Mouse (Mus musculus) C2C12 (cell line): ENCODE measurements at regions not wholly inside any gene's neighbourhood (a gene's known extent, or its start where the extent isn't known, plus 50 kb on each side); places are given as distances from the start of the nearest gene placed in this dataset.
A peak's percentile ranks its signal among the peaks of the same experiment; 100 is the strongest.
"Not testable (repeated sequence)": the region's sequence is repeated elsewhere in the genome, so short reads cannot be mapped to it uniquely, and the experiment has no call there.

Experiments
- H3K27me3 ChIP-seq: one replicate; pipeline ENCODE4 v1.6.1; 2011; ENCODE audit not compliant: control insufficient read depth, insufficient read depth, insufficient read length
- H3K36me3 ChIP-seq: one replicate; pipeline ENCODE4 v1.6.1; 2011; ENCODE audit not compliant: control insufficient read depth, insufficient read depth
- H3K4me3 ChIP-seq: one replicate; pipeline ENCODE4 v1.5.1; 2011; ENCODE audit warnings: mild to moderate bottlenecking, control low read depth; ENCODE audit not compliant: poor library complexity, insufficient read depth, severe bottlenecking
- H3K79me2 ChIP-seq: one replicate; pipeline ENCODE4 v1.6.1; 2011; ENCODE audit not compliant: control insufficient read depth, insufficient read depth
- H3K79me3 ChIP-seq: one replicate; pipeline ENCODE4 v1.6.1; 2011; ENCODE audit warnings: low read depth, control low read depth
- H3ac ChIP-seq: one replicate; pipeline ENCODE3; 2011; ENCODE audit warnings: low read depth; ENCODE audit not compliant: control insufficient read depth, insufficient read length
- CEBPB ChIP-seq: IDR thresholded peaks from one replicate; pipeline ENCODE4 v1.6.1; 2011; ENCODE audit warnings: low read depth, mild to moderate bottlenecking, control low read depth, moderate library complexity
- CTCF ChIP-seq: IDR thresholded peaks from one replicate; pipeline ENCODE4 v1.5.1; 2011; ENCODE audit not compliant: control insufficient read depth, insufficient read depth, insufficient read length
- FOSL1 ChIP-seq: IDR thresholded peaks from one replicate; pipeline ENCODE4 v1.8.0; 2011; ENCODE audit warnings: mild to moderate bottlenecking, low read length; ENCODE audit not compliant: poor library complexity, insufficient read depth, severe bottlenecking
- MAX ChIP-seq: IDR thresholded peaks from one replicate; pipeline ENCODE4 v1.6.1; 2011; ENCODE audit warnings: mild to moderate bottlenecking, control low read depth
- MYOD1 ChIP-seq: IDR thresholded peaks from one replicate; pipeline ENCODE4 v1.6.1; 2011; ENCODE audit warnings: low read depth; ENCODE audit not compliant: control insufficient read depth, insufficient read length
- MYOG ChIP-seq: IDR thresholded peaks from one replicate; pipeline ENCODE4 v1.6.1; 2011; ENCODE audit not compliant: control insufficient read depth, insufficient read length; ENCODE audit errors: extremely low read depth
- USF1 ChIP-seq: IDR thresholded peaks from one replicate; pipeline ENCODE4 v1.6.1; 2011; ENCODE audit warnings: low read depth, mild to moderate bottlenecking, control low read depth, moderate library complexity

DNA sequence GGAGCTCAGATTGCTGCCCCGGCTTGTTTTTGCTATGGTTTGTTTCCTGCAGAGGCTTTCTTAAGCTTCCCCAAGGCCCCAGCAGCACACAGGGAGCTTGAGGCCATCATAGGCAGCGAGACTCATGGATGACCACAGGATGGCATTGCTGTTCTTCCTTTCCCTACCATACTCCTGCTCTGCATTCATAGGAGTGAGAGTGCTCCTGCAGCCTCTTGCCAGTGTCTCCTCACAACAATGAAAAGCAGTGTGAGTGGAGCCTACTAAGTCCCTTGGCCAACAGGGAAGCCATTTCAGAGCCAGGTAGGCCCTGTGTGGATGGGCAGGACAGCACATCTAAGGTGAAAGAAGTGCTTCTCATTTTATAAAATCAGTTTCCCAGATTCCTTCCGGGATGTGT is 391.6 kb upstream of the Stxbp6 start:
- Histone ChIP-seq H3ac (no peak overlapping the region), H3K36me3 (no peaks in the 10 kb centered on the region), H3K4me3 (no peak overlapping the region), H3K79me2 (no peaks in the 10 kb centered on the region), H3K27me3 (no peaks in the 10 kb centered on the region), H3K79me3 (no peaks in the 10 kb centered on the region)
- TF ChIP-seq USF1 (no peak), CTCF (peak; percentile 27), MYOG (no peak)

DNA sequence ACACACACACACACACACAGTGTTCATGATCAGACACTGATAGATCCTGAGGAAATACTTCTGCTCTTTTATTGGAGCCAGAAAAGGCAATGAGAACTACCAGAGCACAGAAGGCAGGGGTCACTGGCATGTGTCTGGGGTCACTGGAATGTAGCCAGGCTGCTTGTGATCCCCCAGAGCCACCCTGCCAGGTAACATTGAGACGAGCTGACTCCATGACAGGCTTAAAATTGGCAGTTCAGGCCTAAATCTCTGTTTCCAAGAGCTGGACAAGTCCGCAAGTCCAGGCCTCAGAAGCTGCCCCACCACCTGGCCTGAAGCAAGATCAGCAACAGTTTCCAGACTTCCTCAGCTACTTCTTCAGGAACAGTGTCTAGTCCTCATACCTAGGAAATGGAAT is 390.4 kb upstream of the Stxbp6 start:
- Histone ChIP-seq H3K4me3 (no peak overlapping the region), H3ac (no peak overlapping the region), H3K79me3 (no peaks in the 10 kb centered on the region), H3K27me3 (no peaks in the 10 kb centered on the region), H3K79me2 (no peaks in the 10 kb centered on the region), H3K36me3 (no peaks in the 10 kb centered on the region)
- no peak for TF ChIP-seq MYOD1
- TF ChIP-seq MYOG: no peak

DNA sequence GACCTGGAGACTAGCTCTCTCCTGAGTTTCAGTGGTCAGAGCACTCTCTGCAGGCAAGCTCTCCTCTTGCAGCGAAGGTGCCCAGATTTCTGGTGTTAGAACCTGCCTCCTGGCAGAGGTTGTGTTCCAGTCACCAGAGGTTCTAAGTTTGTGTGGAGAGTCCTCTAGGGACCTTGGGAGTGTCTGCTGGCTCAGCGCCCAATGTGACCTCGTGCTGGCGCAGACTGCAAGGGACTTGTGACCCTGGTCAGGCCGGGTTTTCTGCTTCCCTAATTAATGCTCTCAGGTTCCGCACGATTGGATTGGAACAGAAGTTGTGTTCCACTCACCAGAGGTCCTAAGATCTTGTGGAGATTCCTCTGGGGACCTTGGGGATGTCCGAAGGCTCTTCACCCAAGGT is 384.2 kb upstream of the Stxbp6 start:
- H3K4me3 ChIP-seq, H3K36me3 ChIP-seq: not testable (repeated sequence)

DNA sequence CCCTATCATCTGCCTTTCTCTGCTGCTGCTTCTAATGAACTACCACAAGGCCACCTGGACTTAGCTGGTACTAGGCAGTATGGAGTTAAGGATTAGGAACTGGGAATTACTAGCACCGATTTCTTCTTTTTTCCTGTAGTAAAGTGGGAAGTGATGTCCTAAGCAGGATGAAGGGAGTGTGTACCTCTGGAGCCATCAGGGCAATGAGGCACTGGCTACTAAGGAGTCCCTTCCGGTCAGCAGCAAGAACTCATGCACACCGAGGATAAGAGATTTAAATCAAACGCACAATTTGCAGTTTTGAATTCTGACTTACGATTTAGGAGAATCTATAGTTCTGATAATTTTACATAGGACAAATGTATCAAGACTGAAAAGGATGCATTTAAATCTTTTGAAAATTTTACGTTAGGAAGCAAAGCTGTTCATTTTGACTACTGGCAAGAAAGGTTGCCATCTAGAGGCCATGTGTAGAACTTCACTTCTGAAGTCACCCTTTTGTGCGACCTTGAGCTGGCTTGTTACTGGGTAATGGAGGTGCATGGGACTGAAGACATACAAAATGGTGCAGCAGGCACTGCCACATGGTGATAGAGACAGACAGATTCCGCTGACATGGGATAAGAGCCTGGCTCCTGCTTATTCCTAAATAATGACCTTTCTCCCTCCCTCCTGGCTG is 369.1 kb upstream of the Stxbp6 start:
- H3K27me3 ChIP-seq: no peaks in the 10 kb centered on the region
- H3ac ChIP-seq: no peak overlapping the region
- H3K4me3 ChIP-seq: no peak overlapping the region
- no peaks in the 10 kb centered on the region for H3K36me3 ChIP-seq
- H3K79me2 ChIP-seq: no peaks in the 10 kb centered on the region
- no peaks in the 10 kb centered on the region for H3K79me3 ChIP-seq
- TF ChIP-seq CTCF: no peak
- no peak for TF ChIP-seq MYOG
- no peak for TF ChIP-seq USF1
- no peak for TF ChIP-seq FOSL1
- no peak for TF ChIP-seq MYOD1
- no peak for TF ChIP-seq MAX
- no peak for TF ChIP-seq CEBPB

More for the DNA sequence above, 384.2 kb upstream of the Stxbp6 start:
- not testable (repeated sequence) for H3K27me3 ChIP-seq, H3K79me3 ChIP-seq, H3ac ChIP-seq, H3K79me2 ChIP-seq

DNA sequence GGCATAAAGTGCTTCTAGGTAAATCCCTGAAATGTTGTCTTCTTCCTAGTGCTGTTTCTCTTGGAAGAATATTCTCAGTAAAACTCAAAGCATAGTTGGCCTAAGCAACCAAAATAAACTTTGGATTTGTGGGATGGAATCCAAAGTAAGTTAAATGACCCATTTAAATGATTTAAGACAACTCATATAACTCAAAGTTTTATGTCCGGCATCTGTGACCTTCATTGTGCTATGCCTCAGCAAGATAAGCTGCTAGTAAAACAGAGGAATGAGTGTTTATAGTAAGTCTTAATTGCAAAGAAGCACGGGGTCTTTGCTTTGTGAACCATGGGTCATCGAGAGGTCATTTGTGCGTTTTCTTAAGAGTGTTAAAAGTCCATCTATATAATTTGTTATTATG is 368.0 kb upstream of the Stxbp6 start:
- TF ChIP-seq USF1 (no peak), MAX (no peak), CTCF (no peak), MYOD1 (no peak), CEBPB (no peak), FOSL1 (no peak), MYOG (no peak)
- H3K79me3 ChIP-seq: no peaks in the 10 kb centered on the region
- H3ac ChIP-seq: no peak overlapping the region
- H3K36me3 ChIP-seq: no peaks in the 10 kb centered on the region
- H3K27me3 ChIP-seq: no peaks in the 10 kb centered on the region
- H3K79me2 ChIP-seq: no peaks in the 10 kb centered on the region
- H3K4me3 ChIP-seq: no peak overlapping the region

DNA sequence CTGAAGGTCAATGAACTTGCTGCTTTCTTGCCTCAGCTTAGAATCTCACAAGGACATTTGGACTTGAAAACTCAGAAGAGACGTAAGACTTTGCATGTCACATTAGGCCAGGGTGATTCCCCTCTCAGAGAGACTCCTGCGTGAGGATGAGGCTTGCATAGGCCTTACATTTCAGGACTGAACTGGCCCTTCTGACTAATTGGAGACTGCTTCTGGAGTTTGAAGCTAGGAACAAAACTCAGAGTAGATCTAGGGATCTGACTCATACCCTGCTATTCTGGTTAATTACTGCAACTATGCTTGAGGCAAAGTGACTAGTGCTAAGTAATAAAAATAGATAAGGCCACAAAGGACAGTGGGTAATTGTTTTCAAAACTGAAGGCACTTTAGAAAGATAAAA is 365.2 kb upstream of the Stxbp6 start:
- no peak overlapping the region for H3K4me3 ChIP-seq
- H3K27me3 ChIP-seq: no peaks in the 10 kb centered on the region
- H3K79me2 ChIP-seq: no peaks in the 10 kb centered on the region
- H3K36me3 ChIP-seq: no peaks in the 10 kb centered on the region
- no peak overlapping the region for H3ac ChIP-seq
- no peaks in the 10 kb centered on the region for H3K79me3 ChIP-seq
- TF ChIP-seq CTCF: no peak
- no peak for TF ChIP-seq CEBPB
- no peak for TF ChIP-seq FOSL1
- TF ChIP-seq USF1: no peak
- no peak for TF ChIP-seq MYOD1
- TF ChIP-seq MYOG: no peak
- no peak for TF ChIP-seq MAX
